Mouse (Mus musculus) kidney, embryonic 14.5 days (tissue): ENCODE measurements around the gene Stat5a. TPM values are rescaled to one million over a fixed set of nuclear protein-coding genes. Genes with fewer than 3 reads are reported as not detected.

Source experiments
- ATAC-seq: fragments of 200-750 bp; cut with Nextera tagmentation; 2 replicates; pipeline ENCODE4 v1.8.0; 2017; ENCODE audit warnings: moderate number of reproducible peaks, mild to moderate bottlenecking, moderate TSS enrichment, moderate library complexity; ENCODE audit not compliant: low FRiP score, low TSS enrichment
- H3K27ac ChIP-seq: fragments of 300-500 bp; sonication (generic); 2 replicates; pipeline ENCODE4 v1.5.1; 2014; ENCODE audit warnings: low read depth, mild to moderate bottlenecking, low read length, moderate library complexity, mixed read lengths
- H3K27me3 ChIP-seq: fragments of 300-500 bp; sonication (generic); 2 replicates; pipeline ENCODE4 v1.6.1; 2014; ENCODE audit warnings: mild to moderate bottlenecking, low read length; ENCODE audit not compliant: control insufficient read depth, insufficient read depth
- H3K36me3 ChIP-seq: fragments of 300-500 bp; sonication (generic); 2 replicates; pipeline ENCODE4 v1.6.1; 2014; ENCODE audit warnings: low read length, mixed read lengths; ENCODE audit not compliant: control insufficient read depth, insufficient read depth
- H3K4me1 ChIP-seq: fragments of 300-500 bp; sonication (generic); 2 replicates; pipeline ENCODE4 v1.6.1; 2014; ENCODE audit warnings: low read length, mixed read lengths; ENCODE audit not compliant: control insufficient read depth, insufficient read depth
- H3K4me2 ChIP-seq: fragments of 300-500 bp; sonication (generic); replicated peaks from 2 replicates; pipeline ENCODE4 v1.6.1; 2014; ENCODE audit warnings: low read depth, mild to moderate bottlenecking, low read length
- H3K4me3 ChIP-seq: fragments of 300-500 bp; sonication (generic); 2 replicates; pipeline ENCODE4 v1.5.1; 2014; ENCODE audit warnings: mild to moderate bottlenecking, low read length
- H3K9ac ChIP-seq: fragments of 300-500 bp; sonication (generic); 2 replicates; pipeline ENCODE4 v1.6.1; 2014; ENCODE audit warnings: low read depth, mild to moderate bottlenecking, low read length, moderate library complexity
- H3K9me3 ChIP-seq: fragments of 300-500 bp; sonication (generic); 2 replicates; pipeline ENCODE4 v1.6.1; 2016; ENCODE audit warnings: low read length; ENCODE audit not compliant: control insufficient read depth
- WGBS: fragments of 180-500 bp; shearing (Covaris S2); extraction: QIAGEN DNeasy Blood & Tissue Kit; methylation state at CpG from one replicate; pipeline ENCODE4 v1.1.7; 2014; 5-methylcytosine and 5-hydroxymethylcytosine counted together
- polyA plus RNA-seq: library from polyadenylated mRNA; unstranded; fragments of >200 nt; fragmentation: Nextera tagmentation; extraction: Ambion mirVana; gene quantifications from 2 replicates; pipeline ENCODE4 v1.2.1, GENCODE M21; 2014

The Stat5a gene
- polyA plus RNA-seq, 1 experiment from 2014 or later, result 3.0 TPM

DNA sequence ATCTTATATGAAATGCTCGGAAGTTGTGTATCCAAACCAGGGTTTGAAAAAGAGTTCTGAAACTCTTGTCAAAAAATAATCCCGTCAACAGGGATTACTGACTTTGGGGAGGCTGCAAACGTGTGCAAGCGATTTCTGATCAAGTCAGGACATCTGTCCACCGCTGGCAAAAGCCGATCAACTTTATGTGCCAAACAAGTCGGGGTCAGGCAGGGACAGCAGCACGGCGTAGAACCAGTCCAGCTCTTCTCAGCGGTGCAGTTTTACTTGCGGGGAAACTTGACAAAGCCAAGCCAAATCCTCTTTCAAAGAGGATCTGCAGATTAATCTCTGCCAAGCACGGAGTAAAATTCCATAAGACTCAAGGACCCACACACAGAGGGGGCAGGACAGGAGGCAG, 29.5 kb upstream of the Stat5a start:
- no peaks in the 10 kb centered on the region for H3K36me3 ChIP-seq
- H3K9ac ChIP-seq, result no peak overlapping the region
- H3K4me3 ChIP-seq, result no peak overlapping the region
- H3K4me1 ChIP-seq, result 0 out of 2 replicates have a peak, but pooled peaks cover 5% of the 10 kb centered on the region
- H3K27ac ChIP-seq, result no peak overlapping the region
- ATAC-seq, result no peak
- 89% methylated on average over 12 of the region's 12 CpGs for WGBS
- H3K9me3 ChIP-seq, result no peaks in the 10 kb centered on the region
- no peaks in the 10 kb centered on the region for H3K27me3 ChIP-seq
- no peak overlapping the region for H3K4me2 ChIP-seq

DNA sequence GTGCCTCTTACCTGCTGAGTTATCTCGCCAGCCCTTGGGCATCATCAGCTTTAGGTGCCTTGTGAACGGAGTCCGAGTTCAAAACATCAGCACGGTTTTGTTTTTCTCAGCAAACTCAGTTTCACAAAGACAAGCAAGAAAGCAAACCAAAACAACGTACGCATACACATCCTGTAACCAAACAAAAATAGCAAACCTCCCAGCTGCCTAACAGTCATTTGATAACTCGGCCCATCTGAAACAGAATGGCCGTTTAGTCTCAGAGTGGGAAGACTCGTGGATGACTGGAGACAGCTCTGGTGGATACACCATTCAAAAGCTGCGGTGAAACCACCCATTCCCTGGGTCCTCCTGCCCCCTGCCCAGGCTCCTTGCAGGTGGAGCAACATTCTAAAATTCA, 27.8 kb upstream of the Stat5a start:
- Histone ChIP-seq H3K4me3 (no peak overlapping the region), H3K9me3 (no peaks in the 10 kb centered on the region), H3K4me2 (no peak overlapping the region), H3K27me3 (no peaks in the 10 kb centered on the region), H3K36me3 (no peaks in the 10 kb centered on the region), H3K4me1 (0 out of 2 replicates have a peak, but pooled peaks cover 5% of the 10 kb centered on the region), H3K9ac (no peak overlapping the region), H3K27ac (no peak overlapping the region)
- no peak for ATAC-seq
- 79% methylated on average over 10 of the region's 10 CpGs for WGBS

DNA sequence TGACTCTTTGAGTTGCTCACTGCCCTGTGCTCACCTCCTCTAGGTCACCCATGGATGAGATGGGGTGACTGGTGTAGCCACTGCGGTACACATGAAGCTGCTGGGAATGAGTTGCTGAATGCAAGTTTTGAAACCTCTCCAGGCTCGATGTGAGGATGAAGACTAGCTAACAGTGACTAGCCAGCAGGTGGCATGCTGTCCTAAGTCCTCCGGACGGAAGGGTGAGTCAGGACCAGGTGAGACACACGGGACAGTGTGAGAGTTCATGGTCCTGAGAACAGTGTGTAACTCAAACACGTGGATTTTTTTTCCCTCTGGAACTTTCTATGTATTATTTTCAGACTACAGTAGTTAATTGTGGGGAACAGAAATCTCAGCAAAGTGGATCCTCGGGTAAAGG, 25.7 kb upstream of the Stat5a start:
- WGBS, result 61% methylated on average over 7 of the region's 7 CpGs

GRCm38 (mm10) chr11:100836923-100837702, 22.0 kb upstream of the Stat5a start:
- H3K4me1 ChIP-seq, result 0 out of 2 replicates have a peak, but pooled peaks cover 5% of the 10 kb centered on the region
- no peak overlapping the region for H3K9ac ChIP-seq
- WGBS, result 84% methylated on average over 9 of the region's 9 CpGs
- H3K36me3 ChIP-seq, result no peaks in the 10 kb centered on the region
- H3K4me2 ChIP-seq, result no peak overlapping the region
- no peak overlapping the region for H3K4me3 ChIP-seq
- no peak for ATAC-seq
- peaks cover 4% of the 10 kb centered on the region; the same call in 1 of the 2 replicates for H3K9me3 ChIP-seq
- no peak overlapping the region for H3K27ac ChIP-seq
- H3K27me3 ChIP-seq, result no peaks in the 10 kb centered on the region

More for the DNA sequence above, 25.7 kb upstream of the Stat5a start:
- no peak overlapping the region for H3K9ac ChIP-seq
- ATAC-seq, result no peak
- H3K4me3 ChIP-seq, result no peak overlapping the region
- no peaks in the 10 kb centered on the region for H3K27me3 ChIP-seq
- H3K4me2 ChIP-seq, result no peak overlapping the region
- H3K36me3 ChIP-seq, result no peaks in the 10 kb centered on the region
- no peak overlapping the region for H3K27ac ChIP-seq
- H3K4me1 ChIP-seq, result 0 out of 2 replicates have a peak, but pooled peaks cover 5% of the 10 kb centered on the region
- peaks cover 4% of the 10 kb centered on the region; the same call in 1 of the 2 replicates for H3K9me3 ChIP-seq

DNA sequence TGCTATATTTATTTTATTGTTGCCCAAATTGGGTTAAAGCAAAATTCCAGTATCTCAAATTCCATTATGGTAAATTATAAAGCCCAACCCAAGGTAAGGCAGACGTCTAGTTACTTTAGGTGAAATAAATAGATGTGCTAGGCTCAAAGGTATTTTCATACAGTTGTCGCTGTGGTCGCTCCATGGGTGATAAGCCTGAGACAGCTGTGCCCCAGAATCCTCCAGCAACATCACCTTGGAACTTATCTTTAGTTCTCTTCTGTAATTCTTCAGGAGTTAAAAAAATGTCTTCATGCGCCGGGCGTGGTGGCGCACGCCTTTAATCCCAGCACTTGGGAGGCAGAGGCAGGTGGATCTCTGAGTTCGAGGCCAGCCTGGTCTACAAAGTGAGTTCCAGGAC, 20.3 kb upstream of the Stat5a start:
- H3K4me2 ChIP-seq, result no peak overlapping the region
- H3K9me3 ChIP-seq, result peaks cover 4% of the 10 kb centered on the region; the same call in 1 of the 2 replicates
- no peaks in the 10 kb centered on the region for H3K4me1 ChIP-seq
- WGBS, result 95% methylated on average over 9 of the region's 9 CpGs
- no peak overlapping the region for H3K27ac ChIP-seq
- H3K4me3 ChIP-seq, result no peak overlapping the region
- H3K9ac ChIP-seq, result no peak overlapping the region
- no peak for ATAC-seq
- no peaks in the 10 kb centered on the region for H3K27me3 ChIP-seq
- no peaks in the 10 kb centered on the region for H3K36me3 ChIP-seq

DNA sequence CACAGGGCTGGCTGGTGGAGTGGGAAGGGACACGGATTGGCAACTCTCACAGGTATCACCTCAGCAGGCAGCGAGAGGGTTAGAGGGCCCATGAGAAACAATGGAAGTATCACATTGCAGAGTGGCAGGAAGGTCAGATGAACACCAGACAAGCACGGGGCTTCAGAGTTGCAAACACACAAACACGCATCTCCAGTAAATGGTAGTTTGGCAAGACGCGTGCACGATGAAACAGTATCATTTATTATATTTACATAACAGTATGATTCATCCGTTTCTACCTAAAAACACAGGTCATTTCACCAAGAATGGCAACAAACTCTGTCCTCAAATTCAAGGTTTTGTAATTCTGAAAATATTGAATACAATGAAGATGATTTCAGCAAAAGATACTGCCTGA, 19.6 kb upstream of the Stat5a start:
- 56% methylated on average over 8 of the region's 8 CpGs for WGBS
- ATAC-seq, result no peak
- H3K4me2 ChIP-seq, result no peak overlapping the region

GRCm38 (mm10) chr11:100840866-100841265, 18.3 kb upstream of the Stat5a start:
- 52% methylated on average over 12 of the region's 12 CpGs for WGBS
- Histone ChIP-seq H3K9ac (no peak overlapping the region), H3K27ac (no peak overlapping the region), H3K4me3 (no peak overlapping the region), H3K4me1 (no peaks in the 10 kb centered on the region), H3K27me3 (no peaks in the 10 kb centered on the region), H3K36me3 (no peaks in the 10 kb centered on the region), H3K4me2 (no peak overlapping the region), H3K9me3 (peaks cover 4% of the 10 kb centered on the region; the same call in 1 of the 2 replicates)
- no peak for ATAC-seq

More for the DNA sequence above, 19.6 kb upstream of the Stat5a start:
- Histone ChIP-seq H3K9me3 (peaks cover 4% of the 10 kb centered on the region; the same call in 1 of the 2 replicates), H3K36me3 (no peaks in the 10 kb centered on the region), H3K9ac (no peak overlapping the region), H3K4me1 (no peaks in the 10 kb centered on the region), H3K27me3 (no peaks in the 10 kb centered on the region), H3K4me3 (no peak overlapping the region), H3K27ac (no peak overlapping the region)

DNA sequence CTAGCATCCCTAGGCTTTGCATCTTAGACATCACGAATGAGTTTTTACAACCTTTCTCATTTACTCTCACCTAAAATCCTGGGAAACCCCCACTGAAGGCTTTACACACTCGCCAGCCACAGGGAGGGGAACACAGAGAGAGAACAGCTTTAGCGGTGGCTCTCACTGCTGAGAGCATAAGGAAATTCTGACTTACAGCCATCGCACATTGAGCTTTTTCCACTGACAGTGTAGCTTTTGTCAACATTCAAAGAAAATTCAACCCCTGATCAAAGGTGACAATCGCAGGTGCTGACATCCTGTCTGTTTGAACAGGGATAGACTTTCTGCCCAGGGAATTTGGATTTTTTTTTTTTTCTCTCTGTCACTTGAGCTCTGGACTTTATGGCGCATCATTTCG, 17.1 kb upstream of the Stat5a start:
- Histone ChIP-seq H3K36me3 (no peaks in the 10 kb centered on the region), H3K9me3 (peaks cover 4% of the 10 kb centered on the region; the same call in 1 of the 2 replicates), H3K9ac (no peak overlapping the region), H3K4me2 (no peak overlapping the region), H3K4me3 (no peak overlapping the region), H3K4me1 (no peaks in the 10 kb centered on the region), H3K27me3 (no peaks in the 10 kb centered on the region), H3K27ac (no peak overlapping the region)
- ATAC-seq, result no peak
- 74% methylated on average over 7 of the region's 7 CpGs for WGBS

- H3K4me1 ChIP-seq, result no peaks in the 10 kb centered on the region
- no peaks in the 10 kb centered on the region for H3K27me3 ChIP-seq
- no peaks in the 10 kb centered on the region for H3K9me3 ChIP-seq
- H3K36me3 ChIP-seq, result no peaks in the 10 kb centered on the region
- H3K4me3 ChIP-seq, result no peak overlapping the region
- ATAC-seq, result no peak
- H3K9ac ChIP-seq, result no peak overlapping the region
- no peak overlapping the region for H3K27ac ChIP-seq
- 95% methylated on average over 8 of the region's 8 CpGs for WGBS
- no peak overlapping the region for H3K4me2 ChIP-seq
Observed at GRCm38 (mm10) chr11:100843070-100843669, 16.0 kb upstream of the Stat5a start.
